Mouse (Mus musculus): ENCODE measurements at regions not wholly inside any gene's neighbourhood (a gene's known extent, or its start where the extent isn't known, plus 50 kb on each side); places are given as distances from the start of the nearest gene placed in this dataset.

GRCm38 (mm10) chr8:6658860-6659259, 1553.7 kb upstream of the Slc10a2 start:
- H3K36me3 ChIP-seq (ENCODE audit: control insufficient read depth, insufficient read depth): no peaks in the 10 kb centered on the region
- H3K27me3 ChIP-seq (ENCODE audit: control insufficient read depth, insufficient read depth, low read length): no peaks in the 10 kb centered on the region
- no peaks in the 10 kb centered on the region for H3K4me1 ChIP-seq (ENCODE audit: control insufficient read depth, insufficient read depth, low read length)
- H3K27ac ChIP-seq (ENCODE audit: low read length): no peak overlapping the region
- H3K9me3 ChIP-seq (replicated peaks; ENCODE audit: control insufficient read depth, low read length): no peaks in the 10 kb centered on the region
- H3K4me2 ChIP-seq (ENCODE audit: low read depth, low read length): no peak overlapping the region
- H3K4me3 ChIP-seq (ENCODE audit: low read length): no peak overlapping the region
- H3K9ac ChIP-seq (ENCODE audit: low read length): no peak overlapping the region
- no peak for ATAC-seq (replicated peaks; ENCODE audit: extremely low read depth, insufficient read depth, low FRiP score)
- 71% methylated on average over 1 of the region's 1 CpGs for WGBS

GRCm38 (mm10) chr8:6657451-6657990, 1552.4 kb upstream of the Slc10a2 start:
- WGBS: 55% methylated on average over 3 of the region's 3 CpGs
- H3K9ac ChIP-seq (ENCODE audit: low read length): no peak overlapping the region
- H3K27me3 ChIP-seq (ENCODE audit: control insufficient read depth, insufficient read depth, low read length): no peaks in the 10 kb centered on the region
- H3K4me2 ChIP-seq (ENCODE audit: low read depth, low read length): no peak overlapping the region
- H3K4me1 ChIP-seq (ENCODE audit: control insufficient read depth, insufficient read depth, low read length): no peaks in the 10 kb centered on the region
- no peak for ATAC-seq (replicated peaks; ENCODE audit: extremely low read depth, insufficient read depth, low FRiP score)
- H3K27ac ChIP-seq (ENCODE audit: low read length): no peak overlapping the region
- no peak overlapping the region for H3K4me3 ChIP-seq (ENCODE audit: low read length)
- H3K36me3 ChIP-seq (ENCODE audit: control insufficient read depth, insufficient read depth): no peaks in the 10 kb centered on the region
- no peaks in the 10 kb centered on the region for H3K9me3 ChIP-seq (replicated peaks; ENCODE audit: control insufficient read depth, low read length)

- no peak overlapping the region for H3K4me2 ChIP-seq (ENCODE audit: low read depth, low read length)
- no peaks in the 10 kb centered on the region for H3K27me3 ChIP-seq (ENCODE audit: control insufficient read depth, insufficient read depth, low read length)
- H3K9ac ChIP-seq (ENCODE audit: low read length): no peak overlapping the region
- H3K27ac ChIP-seq (ENCODE audit: low read length): no peak overlapping the region
- H3K4me1 ChIP-seq (ENCODE audit: control insufficient read depth, insufficient read depth, low read length): no peaks in the 10 kb centered on the region
- no peak for ATAC-seq (replicated peaks; ENCODE audit: extremely low read depth, insufficient read depth, low FRiP score)
- H3K4me3 ChIP-seq (ENCODE audit: low read length): no peak overlapping the region
- H3K36me3 ChIP-seq (ENCODE audit: control insufficient read depth, insufficient read depth): no peaks in the 10 kb centered on the region
- H3K9me3 ChIP-seq (replicated peaks; ENCODE audit: control insufficient read depth, low read length): no peaks in the 10 kb centered on the region
These were observed 1547.0 kb upstream of the Slc10a2 start for GRCm38 (mm10) chr8:6652180-6652579.

GRCm38 (mm10) chr8:6648083-6648482, 1542.9 kb upstream of the Slc10a2 start:
- Histone ChIP-seq H3K4me1 (ENCODE audit: control insufficient read depth, insufficient read depth, low read length) (no peaks in the 10 kb centered on the region), H3K36me3 (ENCODE audit: control insufficient read depth, insufficient read depth) (no peaks in the 10 kb centered on the region), H3K4me2 (ENCODE audit: low read depth, low read length) (no peak overlapping the region), H3K4me3 (ENCODE audit: low read length) (no peak overlapping the region), H3K27ac (ENCODE audit: low read length) (no peak overlapping the region), H3K27me3 (ENCODE audit: control insufficient read depth, insufficient read depth, low read length) (no peaks in the 10 kb centered on the region), H3K9me3 (replicated peaks; ENCODE audit: control insufficient read depth, low read length) (no peaks in the 10 kb centered on the region), H3K9ac (ENCODE audit: low read length) (no peak overlapping the region)
- ATAC-seq (replicated peaks; ENCODE audit: extremely low read depth, insufficient read depth, low FRiP score): no peak

GRCm38 (mm10) chr8:6645287-6645957, 1540.3 kb upstream of the Slc10a2 start:
- Histone ChIP-seq H3K9me3 (replicated peaks; ENCODE audit: control insufficient read depth, low read length) (no peaks in the 10 kb centered on the region), H3K4me1 (ENCODE audit: control insufficient read depth, insufficient read depth, low read length) (no peaks in the 10 kb centered on the region), H3K36me3 (ENCODE audit: control insufficient read depth, insufficient read depth) (no peaks in the 10 kb centered on the region), H3K27ac (ENCODE audit: low read length) (no peak overlapping the region), H3K4me3 (ENCODE audit: low read length) (no peak overlapping the region), H3K9ac (ENCODE audit: low read length) (no peak overlapping the region), H3K27me3 (ENCODE audit: control insufficient read depth, insufficient read depth, low read length) (no peaks in the 10 kb centered on the region), H3K4me2 (ENCODE audit: low read depth, low read length) (no peak overlapping the region)
- WGBS: 75% methylated on average over 5 of the region's 5 CpGs
- no peak for ATAC-seq (replicated peaks; ENCODE audit: extremely low read depth, insufficient read depth, low FRiP score)

GRCm38 (mm10) chr8:6644396-6644795, 1539.2 kb upstream of the Slc10a2 start:
- Histone ChIP-seq H3K27ac (ENCODE audit: low read length) (no peak overlapping the region), H3K4me1 (ENCODE audit: control insufficient read depth, insufficient read depth, low read length) (no peaks in the 10 kb centered on the region), H3K9me3 (replicated peaks; ENCODE audit: control insufficient read depth, low read length) (no peaks in the 10 kb centered on the region), H3K4me3 (ENCODE audit: low read length) (no peak overlapping the region), H3K27me3 (ENCODE audit: control insufficient read depth, insufficient read depth, low read length) (no peaks in the 10 kb centered on the region), H3K36me3 (ENCODE audit: control insufficient read depth, insufficient read depth) (no peaks in the 10 kb centered on the region), H3K4me2 (ENCODE audit: low read depth, low read length) (no peak overlapping the region), H3K9ac (ENCODE audit: low read length) (no peak overlapping the region)
- WGBS: 91% methylated on average over 2 of the region's 2 CpGs
- ATAC-seq (replicated peaks; ENCODE audit: extremely low read depth, insufficient read depth, low FRiP score): no peak

- ATAC-seq (replicated peaks; ENCODE audit: extremely low read depth, insufficient read depth, low FRiP score): no peak
These were observed 1521.9 kb upstream of the Slc10a2 start for GRCm38 (mm10) chr8:6627009-6627557.

GRCm38 (mm10) chr8:6608891-6609290, 1503.7 kb upstream of the Slc10a2 start:
- WGBS: 35% methylated on average over 2 of the region's 2 CpGs
- Histone ChIP-seq H3K4me3 (ENCODE audit: low read length) (no peak overlapping the region), H3K27ac (ENCODE audit: low read length) (no peak overlapping the region), H3K36me3 (ENCODE audit: control insufficient read depth, insufficient read depth) (no peaks in the 10 kb centered on the region), H3K9me3 (replicated peaks; ENCODE audit: control insufficient read depth, low read length) (no peaks in the 10 kb centered on the region), H3K9ac (ENCODE audit: low read length) (no peak overlapping the region), H3K4me2 (ENCODE audit: low read depth, low read length) (no peak overlapping the region), H3K27me3 (ENCODE audit: control insufficient read depth, insufficient read depth, low read length) (no peaks in the 10 kb centered on the region), H3K4me1 (ENCODE audit: control insufficient read depth, insufficient read depth, low read length) (peaks cover 5% of the 10 kb centered on the region; the same call in 1 of the 2 replicates)
- no peak for ATAC-seq (replicated peaks; ENCODE audit: extremely low read depth, insufficient read depth, low FRiP score)

More at GRCm38 (mm10) chr8:6627009-6627557, 1521.9 kb upstream of the Slc10a2 start:
- H3K4me1 ChIP-seq (ENCODE audit: control insufficient read depth, insufficient read depth, low read length): no peaks in the 10 kb centered on the region
- no peak overlapping the region for H3K4me2 ChIP-seq (ENCODE audit: low read depth, low read length)
- 66% methylated on average over 8 of the region's 8 CpGs for WGBS
- H3K27me3 ChIP-seq (ENCODE audit: control insufficient read depth, insufficient read depth, low read length): no peaks in the 10 kb centered on the region
- no peak overlapping the region for H3K27ac ChIP-seq (ENCODE audit: low read length)
- H3K4me3 ChIP-seq (ENCODE audit: low read length): no peak overlapping the region
- no peaks in the 10 kb centered on the region for H3K36me3 ChIP-seq (ENCODE audit: control insufficient read depth, insufficient read depth)
- H3K9me3 ChIP-seq (replicated peaks; ENCODE audit: control insufficient read depth, low read length): no peaks in the 10 kb centered on the region
- no peak overlapping the region for H3K9ac ChIP-seq (ENCODE audit: low read length)

- ATAC-seq (replicated peaks; ENCODE audit: extremely low read depth, insufficient read depth, low FRiP score): no peak
These were observed 1501.8 kb upstream of the Slc10a2 start for GRCm38 (mm10) chr8:6606854-6607535.

More at GRCm38 (mm10) chr8:6606854-6607535, 1501.8 kb upstream of the Slc10a2 start:
- no peak overlapping the region for H3K4me3 ChIP-seq (ENCODE audit: low read length)
- WGBS: 26% methylated on average over 9 of the region's 9 CpGs
- H3K36me3 ChIP-seq (ENCODE audit: control insufficient read depth, insufficient read depth): no peaks in the 10 kb centered on the region
- peaks cover 5% of the 10 kb centered on the region; the same call in 1 of the 2 replicates for H3K4me1 ChIP-seq (ENCODE audit: control insufficient read depth, insufficient read depth, low read length)
- no peaks in the 10 kb centered on the region for H3K9me3 ChIP-seq (replicated peaks; ENCODE audit: control insufficient read depth, low read length)
- H3K27me3 ChIP-seq (ENCODE audit: control insufficient read depth, insufficient read depth, low read length): no peaks in the 10 kb centered on the region
- H3K4me2 ChIP-seq (ENCODE audit: low read depth, low read length): no peak overlapping the region
- H3K27ac ChIP-seq (ENCODE audit: low read length): no peak overlapping the region
- no peak overlapping the region for H3K9ac ChIP-seq (ENCODE audit: low read length)

Data from heart, embryonic 16.5 days (tissue).